Mouse (Mus musculus) WW6 (cell line): ENCODE measurements at regions not wholly inside any gene's neighbourhood (a gene's known extent, or its start where the extent isn't known, plus 50 kb on each side); places are given as distances from the start of the nearest gene placed in this dataset.

ENCODE experiments used
- DNase-seq: peaks from one replicate; pipeline ENCODE4 v3.0.0-alpha.2; 2013; ENCODE audit warnings: low read depth, low spot score

GRCm38 (mm10) chr6:51006074-51006591 is 351.9 kb upstream of the Npvf start:
- no peak for DNase-seq

- no peak for DNase-seq
These were observed 355.5 kb upstream of the Npvf start for GRCm38 (mm10) chr6:51009526-51010340.

DNA sequence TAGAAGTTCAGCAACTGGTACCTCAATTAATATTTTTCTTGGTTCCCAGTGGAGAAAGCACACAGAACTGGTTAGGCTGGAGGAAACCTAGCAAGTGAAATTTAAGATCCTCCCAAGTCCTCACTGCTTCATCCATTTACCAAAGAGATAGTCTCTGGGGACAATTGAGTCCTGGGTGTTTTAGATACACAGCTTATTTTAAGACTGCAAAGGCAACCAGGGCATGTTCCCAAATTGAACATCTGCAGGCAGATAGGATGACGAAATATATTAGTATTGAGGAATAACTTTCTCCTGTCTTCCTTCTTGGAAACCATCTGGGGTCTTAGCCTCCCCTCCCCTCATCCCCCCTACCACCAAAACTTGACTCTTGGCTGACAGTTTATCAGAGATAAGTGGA is 356.3 kb upstream of the Npvf start:
- no peak for DNase-seq

GRCm38 (mm10) chr6:51012086-51012830 is 358.0 kb upstream of the Npvf start:
- DNase-seq: no peak

- no peak for DNase-seq
These were observed 361.5 kb upstream of the Npvf start for GRCm38 (mm10) chr6:51015735-51016134.

GRCm38 (mm10) chr6:51016441-51017070 is 362.3 kb upstream of the Npvf start:
- DNase-seq: no peak

DNA sequence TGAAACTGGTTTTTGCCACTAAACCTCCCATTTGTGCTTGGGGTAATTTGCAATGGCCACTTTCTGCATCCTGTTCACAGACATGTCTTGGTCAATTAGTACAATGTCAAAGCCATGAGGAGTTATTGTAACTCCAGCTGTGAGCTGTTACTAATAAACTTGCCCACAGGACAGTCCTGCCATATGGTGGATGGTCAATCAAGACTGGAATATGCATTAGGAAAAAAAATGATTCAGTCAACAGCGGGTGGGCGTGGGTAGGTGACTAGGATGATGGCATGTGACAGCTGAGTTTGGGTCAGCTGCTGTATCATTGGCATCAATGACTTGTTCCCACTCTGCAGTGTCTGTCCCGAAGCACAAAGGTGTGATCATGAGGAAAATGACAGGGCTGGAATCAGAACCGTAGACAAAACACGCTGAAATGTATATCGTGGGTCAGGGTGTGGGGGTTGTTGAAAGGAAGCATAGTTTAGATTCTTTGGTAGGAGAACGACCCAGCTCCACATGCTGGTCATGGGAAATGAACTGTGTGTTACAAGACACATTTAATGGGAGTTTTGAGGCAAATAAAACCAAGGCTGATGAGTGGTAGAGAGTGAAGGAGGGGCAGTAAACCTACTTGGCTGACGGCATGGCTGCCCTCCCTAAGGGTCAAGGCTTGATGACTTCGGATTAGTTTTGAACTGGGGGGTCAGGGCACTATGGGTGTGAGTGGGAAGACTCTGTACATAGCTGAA is 363.2 kb upstream of the Npvf start:
- no peak for DNase-seq

DNA sequence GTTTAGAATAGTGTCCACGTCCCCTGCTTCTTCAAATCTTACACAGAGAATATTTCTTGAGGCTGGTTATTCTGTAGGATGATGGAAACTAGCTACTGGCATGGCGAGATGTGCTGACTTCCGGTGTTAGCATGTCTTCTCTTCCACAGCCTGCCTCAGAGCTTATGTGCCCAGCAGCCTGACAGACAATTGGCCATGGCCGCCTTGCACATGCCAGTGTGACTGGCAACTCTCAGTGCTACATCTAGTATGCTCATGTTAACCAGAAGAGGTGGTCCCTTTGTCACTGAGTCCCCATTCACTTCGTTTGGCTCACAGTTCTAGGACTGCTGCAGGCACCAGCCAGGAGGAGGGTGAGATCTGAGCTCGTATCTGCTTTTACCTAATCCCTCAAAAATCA is 367.0 kb upstream of the Npvf start:
- no peak for DNase-seq

- DNase-seq: no peak
These were observed 369.1 kb upstream of the Npvf start for GRCm38 (mm10) chr6:51023361-51023760.

- DNase-seq: no peak
These were observed 370.5 kb upstream of the Npvf start for GRCm38 (mm10) chr6:51024756-51025155.

GRCm38 (mm10) chr6:51025411-51025810 is 371.2 kb upstream of the Npvf start:
- no peak for DNase-seq

- no peak for DNase-seq
These were observed 373.1 kb upstream of the Npvf start for GRCm38 (mm10) chr6:51027296-51027695.

DNA sequence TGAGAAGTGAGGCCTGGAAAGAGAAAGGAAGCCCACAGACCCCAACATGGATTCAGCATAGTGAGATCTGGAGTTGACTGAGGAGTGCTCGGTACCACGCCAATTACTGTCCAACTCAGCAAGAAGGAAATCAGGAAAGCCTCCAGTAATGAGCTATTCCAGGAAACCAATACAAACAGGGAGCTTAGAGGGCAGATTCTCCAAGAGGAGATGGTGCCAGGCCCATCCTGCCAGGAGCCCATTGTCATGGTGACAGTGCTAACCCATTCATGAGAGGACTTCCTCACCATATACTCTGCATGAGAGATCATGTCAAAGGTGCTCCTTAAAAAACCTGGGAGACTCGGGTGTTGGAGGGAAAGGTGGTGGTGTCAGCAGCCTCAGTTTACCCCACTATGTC is 375.3 kb upstream of the Npvf start:
- DNase-seq: no peak

DNA sequence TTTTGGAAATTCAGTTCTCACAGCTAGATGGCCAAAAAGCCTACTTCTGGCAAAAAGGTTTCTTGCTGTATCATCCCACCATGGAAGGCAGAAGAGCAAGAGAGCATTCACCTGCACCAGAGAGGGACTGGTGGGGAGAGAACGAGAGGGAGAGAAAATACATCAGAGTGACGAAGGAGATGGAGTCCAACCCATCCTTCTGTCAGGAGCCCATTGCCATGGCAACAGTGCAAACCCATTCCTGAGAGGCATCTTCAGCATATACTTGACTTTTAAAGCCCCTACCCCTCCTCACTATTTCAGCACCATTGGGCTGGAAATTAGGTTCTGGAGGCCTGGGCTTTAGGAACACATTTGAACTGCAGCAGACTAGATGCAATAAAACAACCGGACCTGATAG is 375.7 kb upstream of the Npvf start:
- DNase-seq: no peak

DNA sequence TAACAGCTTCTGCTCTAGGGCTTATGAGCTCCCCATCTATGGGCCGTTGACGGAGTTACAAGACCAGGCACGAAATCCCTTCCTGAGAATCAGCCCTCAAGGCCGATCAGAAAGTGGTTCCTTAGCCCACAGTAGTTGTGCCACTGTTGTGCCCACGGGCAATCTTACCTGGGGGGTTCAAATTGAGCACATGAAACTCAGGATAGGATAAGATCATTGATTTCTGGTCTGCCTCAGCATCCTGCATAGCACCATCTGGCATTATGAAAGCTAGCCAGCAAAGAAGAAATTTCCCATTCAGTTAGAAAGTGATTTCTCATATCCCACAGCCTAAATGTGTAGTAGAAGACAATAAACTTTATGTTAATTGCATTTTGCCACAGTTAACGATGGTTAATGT is 379.6 kb upstream of the Npvf start:
- DNase-seq: no peak

GRCm38 (mm10) chr6:51036074-51036473 is 381.8 kb upstream of the Npvf start:
- no peak for DNase-seq

GRCm38 (mm10) chr6:51036553-51036952 is 382.3 kb upstream of the Npvf start:
- no peak for DNase-seq

- DNase-seq: no peak
These were observed 382.7 kb upstream of the Npvf start for GRCm38 (mm10) chr6:51036956-51037355.

GRCm38 (mm10) chr6:51039486-51040180 is 385.4 kb upstream of the Npvf start:
- DNase-seq: no peak

DNA sequence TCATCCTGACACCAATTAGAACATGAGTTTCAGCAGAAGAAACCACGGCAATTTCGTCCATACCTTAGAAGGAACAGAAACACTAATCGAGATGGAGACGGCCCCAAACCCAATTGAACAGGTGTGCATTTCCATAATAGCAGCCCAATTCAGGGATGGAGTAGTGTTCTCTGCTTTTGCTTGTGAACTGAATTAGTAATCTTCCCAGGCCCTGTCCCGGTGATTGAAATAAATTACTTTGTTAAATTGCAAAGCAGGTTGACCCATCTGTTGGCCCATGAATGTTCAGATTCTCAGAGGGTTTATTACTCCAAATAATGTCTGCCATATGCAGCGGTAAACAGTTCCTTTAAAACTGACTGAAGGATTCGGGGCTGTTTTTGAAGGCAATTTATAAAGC is 388.5 kb upstream of the Nfe2l3 start:
- no peak for DNase-seq

- no peak for DNase-seq
These were observed 387.6 kb upstream of the Nfe2l3 start for GRCm38 (mm10) chr6:51044873-51045272.
